Mouse (Mus musculus): ENCODE measurements around the gene Mtif3. TPM values are rescaled to one million over a fixed set of nuclear protein-coding genes. Genes with fewer than 3 reads are reported as not detected.

Mtif3 gene
- 20.7 and 22.0 TPM in 2 replicates for polyA plus RNA-seq (2012; rRNA removed)

DNA sequence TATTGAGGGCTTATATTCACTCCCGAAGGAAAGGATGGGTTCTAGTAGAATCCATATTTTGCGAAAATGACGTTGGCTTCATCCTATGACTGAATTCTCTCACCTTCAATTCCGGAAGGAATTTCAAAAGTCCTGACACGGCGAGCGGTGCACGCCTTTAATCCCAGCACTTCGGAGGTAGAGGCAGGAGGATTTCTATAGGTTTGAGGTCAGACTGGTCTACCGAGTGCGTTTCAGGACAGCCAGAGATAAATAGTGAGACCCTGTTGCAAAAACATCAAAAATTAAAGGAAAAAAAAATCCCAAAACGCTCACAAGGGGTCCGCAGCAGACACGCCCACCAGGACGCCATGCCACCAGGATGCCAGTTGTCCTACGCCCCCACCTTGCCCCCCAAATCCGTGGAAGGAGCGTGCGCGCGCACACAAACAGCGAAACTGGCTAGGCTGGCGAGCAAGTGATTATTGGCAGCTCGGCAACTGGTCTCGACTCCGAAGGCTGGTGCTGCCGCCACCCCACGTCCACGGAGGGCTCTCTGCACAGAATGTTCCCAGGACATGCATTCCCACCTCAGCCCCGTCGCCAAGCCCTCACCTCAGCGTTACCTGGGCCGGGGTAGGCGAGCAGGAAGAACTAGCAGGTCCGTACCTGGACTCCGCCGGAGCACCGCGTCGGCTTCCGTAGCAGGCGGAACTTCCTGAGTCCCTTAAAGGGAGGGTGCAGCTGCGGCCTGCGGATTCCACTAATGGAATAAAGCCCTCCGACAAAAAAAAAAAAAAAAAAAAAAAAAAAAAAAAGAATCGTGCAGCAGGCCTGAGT is at the start of gene Mtif3:
Gene Mtif3, minus strand, starts transcription at position 683 of the 819 bp plus-strand sequence.
- DNase-seq (ENCODE audit: low spot score) = peak; percentile 77

DNA sequence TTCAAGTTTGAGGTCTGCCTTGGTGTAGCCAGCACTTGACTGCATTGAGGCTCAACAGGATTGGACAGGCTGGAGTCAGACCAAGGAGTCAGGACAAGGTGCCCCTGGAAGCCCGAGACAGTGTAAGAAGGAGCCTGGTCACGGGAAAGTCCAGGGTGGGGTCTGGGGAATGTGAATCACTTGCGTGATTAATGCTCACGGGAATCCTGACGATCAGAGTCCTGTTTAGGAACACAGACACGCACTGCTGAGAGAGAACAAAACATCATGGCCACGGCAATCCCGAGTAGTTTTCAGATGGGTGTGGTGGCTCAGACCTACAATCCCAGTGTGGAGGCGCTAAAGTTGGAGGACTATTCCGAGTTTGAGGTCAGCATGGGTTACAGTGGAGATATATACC is 47.7 kb upstream of the Mtif3 start:
- DNase-seq (ENCODE audit: low spot score) = no peak

DNA sequence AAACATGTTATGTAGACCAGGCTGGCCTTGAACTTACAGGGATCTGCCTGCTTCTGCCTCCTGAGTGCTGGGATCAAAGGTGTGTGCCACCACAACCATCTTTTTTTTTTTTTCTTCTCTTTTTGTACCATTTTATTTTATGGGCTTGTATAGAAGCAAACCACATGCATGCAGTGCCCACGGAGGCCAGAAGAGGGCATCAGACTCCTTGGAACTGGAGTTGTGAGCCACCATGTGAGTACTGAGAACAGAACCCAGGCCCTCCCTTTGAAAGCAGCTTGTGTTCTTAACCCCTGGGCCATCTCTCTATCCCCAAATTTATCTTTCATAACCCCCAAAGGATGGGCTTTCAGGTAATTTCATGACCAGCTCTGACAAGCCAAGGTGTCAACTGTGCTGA is 39.7 kb upstream of the Mtif3 start:
- no peak for DNase-seq (ENCODE audit: low spot score)

DNA sequence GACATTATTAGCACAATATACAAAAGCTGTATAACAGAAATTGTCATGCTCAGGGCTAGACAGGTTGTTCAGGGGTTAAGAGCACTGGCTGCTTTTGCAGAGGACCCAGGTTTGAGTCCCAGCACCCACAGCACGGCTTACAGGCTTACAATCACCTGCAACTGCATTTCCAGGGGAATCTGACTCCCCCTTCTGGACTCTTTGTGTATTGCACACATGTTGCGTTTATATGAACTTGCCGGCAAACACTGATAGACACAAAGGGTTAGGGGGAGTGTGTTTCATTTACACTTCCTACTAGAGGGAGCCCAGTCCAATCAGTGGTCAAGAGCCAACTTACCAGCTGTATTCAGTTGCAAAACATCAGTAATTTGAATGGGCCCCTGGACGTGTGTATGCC is 37.7 kb upstream of the Mtif3 start:
- no peak for DNase-seq (ENCODE audit: low spot score)

DNA sequence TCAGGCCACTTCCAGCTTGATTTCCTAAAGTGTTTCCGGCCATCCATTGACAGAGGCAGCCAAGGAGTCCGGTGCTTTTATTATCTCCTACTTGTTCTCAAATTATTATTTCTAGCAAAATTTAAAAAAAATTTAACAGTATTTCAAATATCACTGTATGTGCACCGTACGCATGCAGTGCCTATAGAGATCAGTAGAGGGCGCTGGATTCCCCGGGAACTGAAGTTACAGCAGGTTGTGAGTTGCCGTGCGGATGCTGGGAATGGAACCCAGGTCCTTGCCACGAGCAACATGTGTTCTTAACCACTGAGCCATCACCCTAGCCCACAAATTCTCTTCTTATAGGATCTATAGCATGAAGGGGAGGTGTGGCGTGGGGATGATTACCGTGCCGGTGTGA is 35.2 kb upstream of the Mtif3 start:
- no peak for DNase-seq (ENCODE audit: low spot score)

DNA sequence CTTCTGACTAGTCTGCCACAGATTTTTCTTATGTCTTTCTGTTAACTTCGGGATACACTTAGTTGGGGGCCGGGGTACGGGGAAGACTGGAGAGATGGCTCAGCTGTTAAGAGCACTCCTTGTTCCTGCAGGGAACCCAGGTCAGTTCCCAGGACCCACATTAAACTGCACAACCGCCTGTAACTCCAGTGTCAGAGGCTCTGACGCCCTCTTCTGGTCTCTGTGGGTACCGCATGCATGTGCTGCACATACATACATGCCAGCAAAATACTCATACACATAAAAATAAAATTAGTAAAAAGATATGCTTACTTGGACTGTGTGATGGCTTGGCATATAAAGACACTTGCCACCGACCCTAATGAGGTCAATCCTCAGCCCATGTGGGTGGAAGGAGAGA is 33.2 kb upstream of the Mtif3 start:
- no peak for DNase-seq (ENCODE audit: low spot score)

DNA sequence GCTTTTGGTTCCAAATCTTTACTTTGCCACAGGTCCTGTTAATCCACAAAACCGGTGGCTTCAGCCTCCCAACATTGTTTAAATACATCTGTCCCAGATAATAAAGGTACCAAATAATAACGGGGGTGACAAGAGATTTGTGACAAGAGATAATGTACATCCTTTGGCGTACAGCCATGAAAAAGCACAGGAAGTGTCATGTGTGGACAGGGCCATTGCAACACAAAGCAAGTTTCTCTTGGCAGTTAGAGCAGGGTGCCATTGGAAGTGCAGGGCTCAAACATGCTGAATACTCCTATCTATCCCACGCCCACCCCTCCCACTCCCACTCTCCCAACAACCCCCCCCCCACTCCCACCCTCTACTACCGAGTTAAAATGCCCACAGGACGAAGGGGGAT is 31.4 kb upstream of the Mtif3 start:
- DNase-seq (ENCODE audit: low spot score) = no peak

DNA sequence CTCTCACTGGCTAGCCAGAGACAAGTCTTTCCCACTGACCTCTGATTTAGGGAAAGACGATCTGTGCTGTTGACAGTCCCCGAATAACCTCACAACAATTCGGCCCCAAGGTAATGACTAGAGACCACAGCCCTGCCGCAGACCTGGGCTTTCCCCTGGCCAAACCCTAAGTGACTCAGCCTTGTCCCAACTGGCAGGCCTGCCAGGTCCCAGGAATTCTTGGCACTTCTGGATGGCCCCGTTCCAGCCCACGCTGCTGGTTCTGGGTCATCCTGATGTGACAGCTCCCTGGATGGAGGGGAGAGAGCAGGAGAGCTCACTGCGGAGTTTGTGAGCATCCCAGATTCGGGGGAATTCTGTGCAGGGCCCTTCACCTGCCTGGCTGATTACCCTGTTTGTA is 29.9 kb upstream of the Mtif3 start:
- DNase-seq (ENCODE audit: low spot score) = no peak

DNA sequence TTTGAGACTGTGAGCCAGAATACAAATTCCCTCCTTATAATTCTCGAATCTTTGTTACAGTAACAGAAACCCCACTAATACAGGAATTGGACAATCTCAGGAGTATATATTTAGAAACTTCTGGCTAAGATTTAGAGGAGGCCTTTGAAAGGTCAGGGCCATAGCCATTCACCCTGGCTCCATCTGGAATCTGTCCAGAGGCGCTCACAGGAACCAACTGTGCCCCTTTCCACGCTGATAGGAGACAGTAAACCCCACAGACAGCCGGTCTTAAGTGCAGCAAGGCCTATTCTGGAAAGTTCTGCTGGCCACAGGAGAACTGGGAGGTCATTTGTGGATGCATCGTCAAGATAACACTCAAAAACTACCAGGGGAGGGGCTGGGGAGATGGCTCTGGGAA is 25.5 kb upstream of the Mtif3 start:
- DNase-seq (ENCODE audit: low spot score) = no peak

DNA sequence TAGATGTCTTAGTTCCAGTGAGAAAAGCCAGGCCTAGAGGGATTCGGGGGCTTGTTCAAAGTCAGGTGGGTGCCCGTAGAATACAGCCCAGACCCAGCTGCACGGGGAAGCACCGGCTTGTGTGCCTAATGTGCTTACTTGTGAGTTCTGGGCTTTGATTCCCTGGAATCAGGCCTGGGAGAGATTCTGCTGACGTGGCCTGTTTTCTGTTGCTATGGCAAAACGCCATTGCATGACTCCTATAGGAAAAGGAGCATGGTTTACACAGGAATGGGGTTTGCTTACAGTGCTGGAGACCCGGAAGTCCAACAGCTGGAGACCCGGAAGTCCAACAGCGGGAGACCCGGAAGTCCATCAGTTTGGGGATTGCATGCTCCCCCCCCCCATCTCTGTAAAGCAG is 24.0 kb upstream of the Mtif3 start:
- DNase-seq (ENCODE audit: low spot score) = no peak

DNA sequence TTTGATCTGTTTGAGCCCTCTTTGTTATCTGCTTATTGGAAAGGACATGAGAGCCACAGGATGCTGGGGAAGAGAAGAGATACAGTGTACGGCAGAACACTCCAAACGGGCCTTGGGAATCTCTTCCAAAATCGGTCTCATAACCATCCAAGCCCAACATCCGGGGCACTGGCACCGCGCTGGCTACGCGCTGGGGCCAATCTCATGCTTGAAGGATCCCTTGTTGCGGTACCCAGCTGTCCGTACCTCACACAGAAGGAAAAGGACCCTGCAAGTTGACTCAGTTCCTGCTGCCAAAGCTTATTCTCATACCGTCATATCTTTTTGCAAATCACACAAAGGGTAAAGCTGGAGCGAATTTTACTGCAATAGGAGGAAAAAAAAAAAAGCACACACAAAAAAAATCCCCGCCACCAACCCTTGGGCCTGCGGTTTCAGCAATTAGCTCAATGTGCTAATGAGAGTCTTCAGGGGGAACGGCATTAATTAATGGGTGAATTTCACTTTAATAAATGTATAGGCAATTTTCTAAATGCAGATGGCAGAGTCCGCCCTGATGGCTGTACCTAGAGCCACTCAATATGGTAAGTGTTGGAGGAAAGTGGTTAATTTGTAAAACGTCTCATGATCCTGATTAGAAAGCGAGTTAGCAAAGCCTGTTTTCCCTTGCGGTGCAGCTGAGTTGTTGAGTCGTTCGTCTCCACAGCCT is 22.3 kb upstream of the Mtif3 start:
- no peak for DNase-seq (ENCODE audit: low spot score)

DNA sequence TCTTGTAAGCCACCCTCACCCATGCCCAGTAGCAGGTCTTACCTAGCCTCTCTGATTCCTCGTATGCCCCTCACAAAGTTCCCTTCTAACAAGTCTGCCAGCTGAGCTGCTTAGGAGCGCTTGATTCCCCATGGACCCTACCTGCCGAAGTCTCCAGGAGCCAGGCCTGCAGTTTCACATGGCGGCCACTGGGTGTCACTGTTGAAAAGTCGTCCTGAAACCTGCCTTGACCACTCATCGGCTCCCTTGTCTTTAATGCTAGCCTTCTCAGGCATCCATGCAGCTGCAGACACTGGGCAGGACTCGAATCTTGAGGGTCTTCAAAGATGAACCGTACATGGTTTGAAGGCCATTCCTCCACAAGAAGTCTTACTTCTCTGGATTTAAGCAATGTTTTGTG is 19.6 kb upstream of the Mtif3 start:
- peak; percentile 39 for DNase-seq (ENCODE audit: low spot score)

DNA sequence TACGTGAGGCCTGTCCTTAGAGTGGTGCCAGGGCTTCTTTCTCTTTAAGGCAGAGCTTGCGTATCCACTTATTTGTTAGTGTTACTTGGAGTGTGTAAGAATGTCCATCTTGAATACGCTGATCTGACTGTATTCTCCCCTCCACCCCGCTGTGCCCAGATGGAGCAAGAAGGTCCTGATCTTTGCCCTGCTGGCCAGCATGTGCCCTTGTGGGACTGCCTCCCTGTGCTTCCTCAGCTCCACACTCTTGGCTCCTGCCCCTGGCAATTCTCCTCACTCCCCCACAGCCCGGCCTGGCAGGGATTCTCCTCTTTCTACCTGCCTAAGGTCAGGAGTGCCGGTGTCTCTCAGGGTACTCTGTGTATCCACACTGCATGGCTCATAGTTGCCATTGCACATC is 17.8 kb upstream of the Mtif3 start:
- no peak for DNase-seq (ENCODE audit: low spot score)

DNA sequence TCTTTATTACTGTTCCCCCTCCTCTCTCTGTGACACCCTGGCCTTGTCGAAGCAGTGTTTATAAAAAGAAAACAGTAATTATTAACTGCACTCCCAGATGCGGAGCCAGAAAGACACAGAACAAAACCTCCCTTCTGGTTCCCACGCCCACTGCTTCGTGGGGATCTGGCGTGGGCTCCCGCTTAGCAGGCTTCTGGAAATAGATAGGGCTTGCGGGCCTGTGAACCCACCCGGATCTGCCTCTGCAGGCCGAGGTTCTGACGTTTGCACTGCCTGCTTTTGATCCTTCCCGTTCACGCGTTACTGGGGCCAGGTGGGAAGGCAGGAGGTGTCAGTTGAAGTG is 11.2 kb upstream of the Mtif3 start:
- DNase-seq (ENCODE audit: low spot score) = no peak

DNA sequence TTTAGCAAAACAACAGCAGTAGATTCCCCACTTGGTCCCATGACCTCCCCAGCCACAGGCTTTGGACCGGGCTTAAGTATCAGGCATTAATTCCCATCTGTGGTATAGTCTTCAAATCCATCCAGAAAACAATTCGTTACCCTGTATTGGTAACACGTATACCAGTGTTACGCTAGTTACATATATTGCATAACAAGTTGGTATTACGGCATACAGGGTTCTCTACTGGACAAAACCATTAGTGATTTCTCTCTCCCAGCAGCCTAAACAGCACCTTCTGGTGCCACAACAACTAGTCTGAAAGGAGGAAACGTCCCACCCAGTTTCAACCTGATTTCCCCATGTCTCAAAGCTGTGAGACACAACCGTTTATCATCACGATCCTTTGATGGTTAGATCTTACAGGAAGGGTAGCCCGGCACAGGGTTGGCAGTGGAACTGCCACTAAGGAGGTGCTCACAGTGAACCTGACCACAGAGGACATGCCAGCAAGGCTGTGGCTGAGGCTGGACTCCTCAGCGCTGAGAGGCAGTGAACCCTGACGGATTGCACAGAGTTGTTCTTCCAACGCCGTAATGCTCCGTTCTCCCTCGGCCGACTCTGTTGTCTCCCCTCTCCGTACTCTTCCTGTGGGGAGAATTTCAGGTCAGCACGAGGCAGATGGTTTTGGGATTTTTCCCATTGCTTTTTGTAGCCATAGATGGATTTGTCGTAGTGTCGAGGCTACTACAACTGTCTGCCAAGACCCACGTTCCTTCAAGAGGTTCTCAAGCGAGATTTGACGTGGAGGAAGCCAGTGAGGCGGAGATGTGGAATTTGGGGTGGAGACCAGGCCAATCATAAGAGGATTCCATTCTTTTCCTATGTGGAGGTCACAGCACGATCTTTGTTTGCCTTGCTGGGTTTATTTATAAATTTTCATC is 10.5 kb upstream of the Mtif3 start:
- DNase-seq (ENCODE audit: low spot score) = no peak

DNA sequence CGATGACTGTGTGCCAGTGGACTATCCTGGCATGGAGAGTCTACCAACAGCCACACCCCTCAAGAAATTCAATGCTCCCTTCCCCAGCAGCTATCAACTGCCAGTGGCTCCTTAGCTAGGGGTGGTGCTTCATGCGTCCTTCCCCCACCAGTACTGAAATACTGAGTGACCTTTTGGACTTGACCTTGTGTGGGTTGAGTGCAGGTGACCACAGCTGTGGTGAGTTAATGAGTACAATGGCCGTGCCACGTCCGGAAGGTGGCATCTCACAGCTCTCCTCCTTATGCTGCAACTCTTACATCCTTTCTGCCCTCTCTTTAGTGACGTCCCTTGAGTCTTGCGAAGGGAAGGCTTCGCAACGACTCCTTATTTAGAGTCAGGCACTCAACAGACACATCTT is 9.8 kb upstream of the Mtif3 start:
- no peak for DNase-seq (ENCODE audit: low spot score)

DNA sequence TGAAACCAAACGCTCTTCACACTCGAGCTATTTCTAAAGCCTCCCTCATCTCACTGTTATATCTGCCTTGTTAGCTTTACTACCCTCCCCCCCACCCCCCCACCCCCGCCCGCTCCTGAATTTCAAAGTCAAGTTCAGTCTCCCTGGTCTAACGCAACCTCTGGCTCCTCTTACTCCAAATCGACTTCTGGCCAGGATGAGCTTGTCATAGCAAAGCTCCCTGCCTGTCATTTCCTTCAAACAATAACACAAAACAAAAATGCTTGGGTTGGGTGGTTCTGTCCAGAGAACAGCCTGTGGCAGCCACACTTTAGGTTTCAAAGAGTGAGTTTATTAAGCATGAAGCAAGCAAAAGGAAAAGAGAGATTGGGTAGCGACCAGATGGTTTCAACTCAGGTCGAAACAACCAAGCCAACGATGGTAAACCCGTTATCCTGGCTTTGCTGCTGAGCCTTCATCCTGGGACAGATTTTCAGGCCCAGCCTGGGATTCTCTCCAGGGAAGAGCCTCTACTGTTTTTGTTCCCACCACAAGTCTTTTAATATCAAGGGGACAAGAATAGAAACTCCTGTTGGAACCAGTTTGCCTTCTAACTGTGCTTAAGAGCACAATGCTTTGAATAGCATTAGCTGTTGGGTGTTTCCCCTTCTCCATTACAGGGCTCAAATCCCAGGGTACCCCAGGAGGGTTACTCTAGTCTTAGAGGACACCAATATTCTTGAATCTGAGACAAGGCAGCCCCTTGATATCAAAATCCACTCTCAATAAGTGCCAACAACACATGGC is 8.4 kb upstream of the Mtif3 start:
- DNase-seq (ENCODE audit: low spot score) = no peak

DNA sequence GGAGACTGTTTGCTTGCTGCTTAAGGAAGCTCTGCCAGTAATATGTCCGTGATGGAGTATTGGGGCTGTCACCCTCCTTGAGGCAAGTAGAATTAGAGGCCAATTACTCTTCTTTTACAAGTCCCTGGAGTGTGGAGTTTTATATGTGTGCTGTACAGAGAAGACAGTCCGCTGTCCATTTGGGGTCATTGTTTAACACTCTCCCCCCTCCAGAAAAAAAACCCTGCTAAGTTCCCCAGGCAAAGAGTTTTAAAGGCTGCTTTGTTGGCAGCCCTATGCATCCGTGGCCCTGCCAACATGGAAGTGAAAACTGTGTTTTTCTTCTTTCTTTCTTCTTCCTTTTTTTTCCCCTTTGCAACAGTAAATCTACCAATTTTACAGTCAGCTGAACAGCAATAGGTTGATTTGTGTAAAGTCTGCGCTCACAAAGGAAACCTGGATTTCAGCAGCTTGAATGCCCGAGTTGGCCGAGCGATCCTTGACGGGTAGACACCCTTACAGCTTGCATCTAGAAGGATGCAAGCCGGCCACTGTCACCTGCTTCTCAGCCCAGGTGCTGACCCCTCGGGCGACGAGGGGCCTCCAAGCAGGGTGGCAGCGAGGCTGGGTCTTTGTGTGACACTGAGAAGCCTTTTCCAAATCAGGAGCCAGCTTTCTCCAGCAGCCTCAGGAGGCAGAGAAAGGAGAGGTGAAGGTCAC is 5.2 kb upstream of the Mtif3 start:
- no peak for DNase-seq (ENCODE audit: low spot score)

DNA sequence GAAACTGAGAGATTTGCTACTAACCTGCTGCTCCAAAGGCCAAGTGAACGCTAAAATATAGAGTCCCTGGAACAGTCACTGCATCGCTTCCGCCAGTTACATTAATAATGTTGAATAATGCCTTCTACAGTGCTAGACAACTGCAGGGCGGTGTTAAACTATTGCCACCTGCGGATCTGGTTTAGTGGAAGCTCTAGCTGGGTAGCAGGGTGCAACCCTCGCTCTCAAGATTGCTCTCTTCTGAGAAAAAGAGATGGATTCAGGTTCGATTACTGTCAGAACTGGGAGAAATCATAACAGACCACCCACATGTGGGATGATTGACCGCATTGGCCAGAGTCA is 308 bp upstream of the Mtif3 start:
- DNase-seq (ENCODE audit: low spot score) = no peak

DNA sequence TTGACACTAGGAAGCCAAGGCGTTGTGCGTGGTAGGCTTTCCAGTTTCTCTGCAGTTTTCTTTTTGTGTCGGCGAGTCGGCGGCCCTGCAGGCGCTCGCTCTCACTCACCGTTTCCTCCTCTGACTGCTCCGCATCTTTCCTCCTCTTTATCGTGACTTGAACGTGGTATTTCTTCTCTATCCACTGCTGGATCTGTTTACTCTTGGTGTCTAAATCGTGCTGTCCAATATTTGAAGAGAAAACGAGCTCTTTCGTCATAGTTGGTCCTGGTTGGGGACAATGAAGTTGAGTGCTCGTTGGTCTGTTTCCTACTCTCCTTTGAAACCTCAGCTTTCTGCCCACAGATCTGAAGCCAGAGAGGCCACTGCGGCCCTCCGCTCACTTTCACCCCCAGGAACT is 6.9 kb downstream of the Mtif3 start:
- no peak for DNase-seq (ENCODE audit: low spot score)

DNA sequence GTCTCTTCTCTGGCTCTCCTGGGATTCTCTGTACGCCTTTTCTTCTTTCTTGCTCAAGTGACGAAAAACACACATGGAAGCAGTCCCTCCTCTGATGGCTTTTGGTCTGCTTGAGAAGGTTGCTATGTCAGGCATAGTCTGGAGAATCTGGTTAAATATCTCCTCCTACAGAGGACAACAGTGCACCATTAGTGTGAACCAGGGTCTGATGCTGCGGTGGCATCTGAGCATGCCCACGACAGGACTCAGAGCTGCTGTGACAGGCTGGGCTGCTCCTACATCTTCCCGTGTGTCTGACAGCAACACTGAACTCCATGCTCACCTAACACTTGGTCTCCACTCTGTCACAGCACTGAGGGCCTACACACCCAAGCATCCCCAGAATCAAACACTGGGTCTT is 7.9 kb downstream of the Mtif3 start:
- no peak for DNase-seq (ENCODE audit: low spot score)
